Mouse (Mus musculus) neural tube, embryonic 14.5 days (tissue): ENCODE results near the gene Nrxn3. TPM values are rescaled to one million over a fixed set of nuclear protein-coding genes. Genes with fewer than 3 reads are reported as not detected.

ENCODE experiments used
- ATAC-seq: fragments of 200-750 bp; cut with Nextera tagmentation; 2 replicates; pipeline ENCODE4 v1.8.0; 2017; ENCODE audit warnings: low read depth, mild to moderate bottlenecking, moderate TSS enrichment, moderate library complexity
- H3K27ac ChIP-seq: fragments of 300-500 bp; sonication (generic); 2 replicates; pipeline ENCODE4 v1.5.1; 2014; ENCODE audit warnings: low read depth, mild to moderate bottlenecking, control low read depth, low read length, moderate library complexity, mixed read lengths
- H3K27me3 ChIP-seq: fragments of 300-500 bp; sonication (generic); 2 replicates; pipeline ENCODE4 v1.6.1; 2014; ENCODE audit warnings: low read length; ENCODE audit not compliant: control insufficient read depth, insufficient read depth
- H3K36me3 ChIP-seq: fragments of 300-500 bp; sonication (generic); 2 replicates; pipeline ENCODE4 v1.6.1; 2014; ENCODE audit warnings: low read length, mixed read lengths; ENCODE audit not compliant: control insufficient read depth, insufficient read depth
- H3K4me1 ChIP-seq: fragments of 300-500 bp; sonication (generic); 2 replicates; pipeline ENCODE4 v1.6.1; 2014; ENCODE audit warnings: low read length; ENCODE audit not compliant: control insufficient read depth, insufficient read depth
- H3K4me2 ChIP-seq: fragments of 300-500 bp; sonication (generic); 2 replicates; pipeline ENCODE4 v1.6.1; 2014; ENCODE audit warnings: mild to moderate bottlenecking, low read depth, low read length, control low read depth
- H3K4me3 ChIP-seq: fragments of 300-500 bp; sonication (generic); 2 replicates; pipeline ENCODE4 v1.5.1; 2014; ENCODE audit warnings: low read depth, low read length, control low read depth, mixed read lengths
- H3K9ac ChIP-seq: fragments of 300-500 bp; sonication (generic); replicated peaks from 2 replicates; pipeline ENCODE4 v1.6.1; 2014; ENCODE audit warnings: low read depth, mild to moderate bottlenecking, control low read depth, low read length, mixed read lengths
- H3K9me3 ChIP-seq: fragments of 300-500 bp; sonication (generic); 2 replicates; pipeline ENCODE4 v1.6.1; 2016; ENCODE audit warnings: low read length; ENCODE audit not compliant: control insufficient read depth
- WGBS: fragments of 180-500 bp; shearing (Covaris S2); extraction: QIAGEN DNeasy Blood & Tissue Kit; methylation state at CpG from one replicate; pipeline ENCODE4 v1.1.7; 2014; 5-methylcytosine and 5-hydroxymethylcytosine counted together
- polyA plus RNA-seq: library from polyadenylated mRNA; unstranded; fragments of >200 nt; fragmentation: Nextera tagmentation; extraction: Ambion mirVana; gene quantifications from 2 replicates; pipeline ENCODE4 v1.2.1, GENCODE M21; 2014

Gene Nrxn3
- polyA plus RNA-seq, 1 experiment from 2014 or later = 159 TPM

GRCm38 (mm10) chr12:89383254-89383653 is 660.6 kb downstream of the Nrxn3 start:
- H3K9me3 ChIP-seq = no peaks in the 10 kb centered on the region
- no peak overlapping the region for H3K4me3 ChIP-seq
- no peak overlapping the region for H3K4me2 ChIP-seq
- H3K4me1 ChIP-seq = no peaks in the 10 kb centered on the region
- H3K27ac ChIP-seq = no peak overlapping the region
- no peaks in the 10 kb centered on the region for H3K27me3 ChIP-seq
- ATAC-seq = peak; percentile 81
- WGBS = 17% methylated on average over 3 of the region's 3 CpGs
- H3K9ac ChIP-seq = no peak overlapping the region
- no peaks in the 10 kb centered on the region for H3K36me3 ChIP-seq

- ATAC-seq = no peak
- H3K4me2 ChIP-seq = no peak overlapping the region
- no peak overlapping the region for H3K4me3 ChIP-seq
- H3K27ac ChIP-seq = no peak overlapping the region
- H3K4me1 ChIP-seq = no peaks in the 10 kb centered on the region
- WGBS = 63% methylated on average over 3 of the region's 3 CpGs
- H3K9me3 ChIP-seq = no peaks in the 10 kb centered on the region
- H3K36me3 ChIP-seq = no peaks in the 10 kb centered on the region
- H3K27me3 ChIP-seq = no peaks in the 10 kb centered on the region
- H3K9ac ChIP-seq = no peak overlapping the region
Measured at GRCm38 (mm10) chr12:89395121-89395792, 672.6 kb downstream of the Nrxn3 start.

- no peaks in the 10 kb centered on the region for H3K9me3 ChIP-seq
- no peak overlapping the region for H3K9ac ChIP-seq
- H3K4me3 ChIP-seq = no peak overlapping the region
- ATAC-seq = no peak
- H3K36me3 ChIP-seq = no peaks in the 10 kb centered on the region
- H3K27me3 ChIP-seq = no peaks in the 10 kb centered on the region
- H3K4me2 ChIP-seq = no peak overlapping the region
- H3K4me1 ChIP-seq = no peaks in the 10 kb centered on the region
- H3K27ac ChIP-seq = no peak overlapping the region
Measured at GRCm38 (mm10) chr12:89436519-89436918, 713.8 kb downstream of the Nrxn3 start.

- ATAC-seq = no peak
- Histone ChIP-seq H3K4me3 (no peak overlapping the region), H3K27ac (no peak overlapping the region), H3K4me1 (no peaks in the 10 kb centered on the region), H3K36me3 (no peaks in the 10 kb centered on the region), H3K27me3 (no peaks in the 10 kb centered on the region), H3K9me3 (no peaks in the 10 kb centered on the region), H3K9ac (no peak overlapping the region), H3K4me2 (no peak overlapping the region)
- WGBS = 12% methylated on average over 2 of the region's 2 CpGs
Measured at GRCm38 (mm10) chr12:89442323-89443038, 719.8 kb downstream of the Nrxn3 start.

GRCm38 (mm10) chr12:89450667-89451298 is 728.1 kb downstream of the Nrxn3 start:
- H3K27ac ChIP-seq = no peak overlapping the region
- no peak overlapping the region for H3K4me3 ChIP-seq
- no peaks in the 10 kb centered on the region for H3K4me1 ChIP-seq
- 3% methylated on average over 2 of the region's 2 CpGs for WGBS
- no peaks in the 10 kb centered on the region for H3K27me3 ChIP-seq
- H3K36me3 ChIP-seq = no peaks in the 10 kb centered on the region
- no peaks in the 10 kb centered on the region for H3K9me3 ChIP-seq
- no peak overlapping the region for H3K4me2 ChIP-seq
- ATAC-seq = peak; percentile 73
- no peak overlapping the region for H3K9ac ChIP-seq

- Histone ChIP-seq H3K36me3 (no peaks in the 10 kb centered on the region), H3K4me3 (no peak overlapping the region)
Measured at GRCm38 (mm10) chr12:89470226-89470625, 747.5 kb downstream of the Nrxn3 start.

GRCm38 (mm10) chr12:89471289-89471688 is 748.6 kb downstream of the Nrxn3 start:
- H3K27ac ChIP-seq = no peak overlapping the region
- 59% methylated on average over 2 of the region's 2 CpGs for WGBS
- H3K4me1 ChIP-seq = no peaks in the 10 kb centered on the region
- H3K4me2 ChIP-seq = no peak overlapping the region
- no peaks in the 10 kb centered on the region for H3K36me3 ChIP-seq
- H3K4me3 ChIP-seq = no peak overlapping the region
- no peak for ATAC-seq
- no peak overlapping the region for H3K9ac ChIP-seq
- H3K9me3 ChIP-seq = no peaks in the 10 kb centered on the region
- no peaks in the 10 kb centered on the region for H3K27me3 ChIP-seq

More at GRCm38 (mm10) chr12:89470226-89470625, 747.5 kb downstream of the Nrxn3 start:
- Histone ChIP-seq H3K27ac (no peak overlapping the region), H3K27me3 (no peaks in the 10 kb centered on the region), H3K9ac (no peak overlapping the region), H3K4me1 (no peaks in the 10 kb centered on the region), H3K4me2 (no peak overlapping the region), H3K9me3 (no peaks in the 10 kb centered on the region)
- 86% methylated on average over 2 of the region's 2 CpGs for WGBS
- no peak for ATAC-seq

GRCm38 (mm10) chr12:89471874-89472273 is 749.2 kb downstream of the Nrxn3 start:
- H3K9ac ChIP-seq = no peak overlapping the region
- no peaks in the 10 kb centered on the region for H3K9me3 ChIP-seq
- no peaks in the 10 kb centered on the region for H3K27me3 ChIP-seq
- no peak overlapping the region for H3K4me2 ChIP-seq
- WGBS = 55% methylated on average over 4 of the region's 4 CpGs
- H3K36me3 ChIP-seq = no peaks in the 10 kb centered on the region
- H3K4me3 ChIP-seq = no peak overlapping the region
- no peak for ATAC-seq
- H3K4me1 ChIP-seq = no peaks in the 10 kb centered on the region
- no peak overlapping the region for H3K27ac ChIP-seq

- H3K9me3 ChIP-seq = no peaks in the 10 kb centered on the region
- ATAC-seq = no peak
- H3K27ac ChIP-seq = no peak overlapping the region
- H3K4me3 ChIP-seq = no peak overlapping the region
- 27% methylated on average over 4 of the region's 4 CpGs for WGBS
- no peaks in the 10 kb centered on the region for H3K36me3 ChIP-seq
- H3K9ac ChIP-seq = no peak overlapping the region
- no peaks in the 10 kb centered on the region for H3K27me3 ChIP-seq
- no peak overlapping the region for H3K4me2 ChIP-seq
- no peaks in the 10 kb centered on the region for H3K4me1 ChIP-seq
Measured at GRCm38 (mm10) chr12:89479096-89479495, 756.4 kb downstream of the Nrxn3 start.
